Mouse (Mus musculus): ENCODE measurements around the gene Hdx.

GRCm38 (mm10) chrX:111660381-111660780 lies 36.5 kb downstream of the Hdx start:
- TF ChIP-seq CTCF (IDR thresholded peaks at IDR 0.05; ENCODE audit: low read depth), result no peak
- no peak for TF ChIP-seq EP300 (optimal IDR thresholded peaks at IDR 0.05)

All from stomach, postnatal 0 days (tissue).